Mouse (Mus musculus): ENCODE measurements at regions not wholly inside any gene's neighbourhood (a gene's known extent, or its start where the extent isn't known, plus 50 kb on each side); places are given as distances from the start of the nearest gene placed in this dataset.

GRCm38 (mm10) chr3:41296152-41296809, 213.4 kb upstream of the Pgrmc2 start:
- DNase-seq (ENCODE audit: low read depth), result no peak

GRCm38 (mm10) chr3:41295150-41295549, 212.3 kb upstream of the Pgrmc2 start:
- DNase-seq (ENCODE audit: low read depth), result peak; percentile 70

- DNase-seq (ENCODE audit: low read depth), result no peak
Measured at GRCm38 (mm10) chr3:41290535-41291307, 207.9 kb upstream of the Pgrmc2 start.

- no peak for DNase-seq (ENCODE audit: low read depth)
Measured at GRCm38 (mm10) chr3:41288735-41289134, 205.9 kb upstream of the Pgrmc2 start.

- DNase-seq (ENCODE audit: low read depth), result no peak
Measured at GRCm38 (mm10) chr3:41288066-41288465, 205.2 kb upstream of the Pgrmc2 start.

GRCm38 (mm10) chr3:41285336-41285735, 202.5 kb upstream of the Pgrmc2 start:
- DNase-seq (ENCODE audit: low read depth), result no peak

- peak; percentile 94 for DNase-seq (ENCODE audit: low read depth)
Measured at GRCm38 (mm10) chr3:41284897-41285296, 202.1 kb upstream of the Pgrmc2 start.

- DNase-seq (ENCODE audit: low read depth), result no peak
Measured at GRCm38 (mm10) chr3:41282431-41283037, 199.7 kb upstream of the Pgrmc2 start.

- DNase-seq (ENCODE audit: low read depth), result no peak
Measured at GRCm38 (mm10) chr3:41276096-41276495, 193.2 kb upstream of the Pgrmc2 start.

- no peak for DNase-seq (ENCODE audit: low read depth)
Measured at GRCm38 (mm10) chr3:41268516-41268915, 185.7 kb upstream of the Pgrmc2 start.

GRCm38 (mm10) chr3:41266216-41266615, 183.4 kb upstream of the Pgrmc2 start:
- DNase-seq (ENCODE audit: low read depth), result no peak

GRCm38 (mm10) chr3:41265399-41265798, 182.6 kb upstream of the Pgrmc2 start:
- DNase-seq (ENCODE audit: low read depth), result no peak

GRCm38 (mm10) chr3:41258291-41258690, 175.4 kb upstream of the Pgrmc2 start:
- DNase-seq (ENCODE audit: low read depth), result peak; percentile 36

- DNase-seq (ENCODE audit: low read depth), result no peak
Measured at GRCm38 (mm10) chr3:41244960-41245359, 162.1 kb upstream of the Pgrmc2 start.

GRCm38 (mm10) chr3:41241856-41242552, 159.2 kb upstream of the Pgrmc2 start:
- DNase-seq (ENCODE audit: low read depth), result no peak

GRCm38 (mm10) chr3:41239801-41240200, 157.0 kb upstream of the Pgrmc2 start:
- DNase-seq (ENCODE audit: low read depth), result no peak

- no peak for DNase-seq (ENCODE audit: low read depth)
Measured at GRCm38 (mm10) chr3:41239246-41239645, 156.4 kb upstream of the Pgrmc2 start.

- DNase-seq (ENCODE audit: low read depth), result no peak
Measured at GRCm38 (mm10) chr3:41238046-41238445, 155.2 kb upstream of the Pgrmc2 start.

- no peak for DNase-seq (ENCODE audit: low read depth)
Measured at GRCm38 (mm10) chr3:41235610-41236009, 152.8 kb upstream of the Pgrmc2 start.

GRCm38 (mm10) chr3:41234994-41235393, 152.1 kb upstream of the Pgrmc2 start:
- no peak for DNase-seq (ENCODE audit: low read depth)

- no peak for DNase-seq (ENCODE audit: low read depth)
Measured at GRCm38 (mm10) chr3:41234191-41234590, 151.3 kb upstream of the Pgrmc2 start.

GRCm38 (mm10) chr3:41233439-41233838, 150.6 kb upstream of the Pgrmc2 start:
- no peak for DNase-seq (ENCODE audit: low read depth)

Measured in fibroblast of lung, adult 2 months (primary cell).